Mouse (Mus musculus): ENCODE results near the gene Abhd12b. TPM values are rescaled to one million over a fixed set of nuclear protein-coding genes. Genes with fewer than 3 reads are reported as not detected.
A peak's percentile ranks its signal among the peaks of the same experiment; 100 is the strongest.

Gene Abhd12b
- polyA plus RNA-seq, 1 experiment from 2014 or later, result 1.6 TPM

GRCm38 (mm10) chr12:70117146-70117545 is 36.8 kb upstream of the Abhd12b start:
- Histone ChIP-seq H3K9ac (ENCODE audit: low read length) (no peak overlapping the region), H3K36me3 (ENCODE audit: control insufficient read depth, insufficient read depth, low read length) (no peaks in the 10 kb centered on the region), H3K9me3 (ENCODE audit: control insufficient read depth, low read length) (no peaks in the 10 kb centered on the region), H3K4me1 (replicated peaks; ENCODE audit: control insufficient read depth, insufficient read depth) (no peaks in the 10 kb centered on the region), H3K4me2 (replicated peaks; ENCODE audit: low read depth) (no peak overlapping the region), H3K27ac (replicated peaks) (no peak overlapping the region), H3K27me3 (ENCODE audit: control insufficient read depth, insufficient read depth, low read length) (no peaks in the 10 kb centered on the region), H3K4me3 (ENCODE audit: low read depth, low read length) (no peak overlapping the region)
- ATAC-seq (ENCODE audit: low FRiP score, low TSS enrichment) (no peak), DNase-seq (ENCODE audit: low spot score) (no peak)
- WGBS, result 64% methylated on average over 10 of the region's 10 CpGs
- TF ChIP-seq EP300 (optimal IDR thresholded peaks at IDR 0.05), result no peak
- no peak for TF ChIP-seq CTCF (IDR thresholded peaks at IDR 0.05; ENCODE audit: low read depth)

- Histone ChIP-seq H3K9me3 (ENCODE audit: control insufficient read depth, low read length) (no peaks in the 10 kb centered on the region), H3K4me3 (ENCODE audit: low read depth, low read length) (no peak overlapping the region), H3K4me1 (replicated peaks; ENCODE audit: control insufficient read depth, insufficient read depth) (no peaks in the 10 kb centered on the region), H3K27me3 (ENCODE audit: control insufficient read depth, insufficient read depth, low read length) (no peaks in the 10 kb centered on the region), H3K36me3 (ENCODE audit: control insufficient read depth, insufficient read depth, low read length) (no peaks in the 10 kb centered on the region), H3K4me2 (replicated peaks; ENCODE audit: low read depth) (no peak overlapping the region), H3K27ac (replicated peaks) (no peak overlapping the region), H3K9ac (ENCODE audit: low read length) (no peak overlapping the region)
- ATAC-seq (ENCODE audit: low FRiP score, low TSS enrichment), result no peak
- WGBS, result 79% methylated on average over 10 of the region's 10 CpGs
- DNase-seq (ENCODE audit: low spot score), result no peak
- peak; percentile 41; the same call in 1 of the 2 replicates for TF ChIP-seq CTCF (IDR thresholded peaks at IDR 0.05; ENCODE audit: low read depth)
- no peak for TF ChIP-seq EP300 (optimal IDR thresholded peaks at IDR 0.05)
These were observed 35.1 kb upstream of the Abhd12b start for GRCm38 (mm10) chr12:70118721-70119345.

DNA sequence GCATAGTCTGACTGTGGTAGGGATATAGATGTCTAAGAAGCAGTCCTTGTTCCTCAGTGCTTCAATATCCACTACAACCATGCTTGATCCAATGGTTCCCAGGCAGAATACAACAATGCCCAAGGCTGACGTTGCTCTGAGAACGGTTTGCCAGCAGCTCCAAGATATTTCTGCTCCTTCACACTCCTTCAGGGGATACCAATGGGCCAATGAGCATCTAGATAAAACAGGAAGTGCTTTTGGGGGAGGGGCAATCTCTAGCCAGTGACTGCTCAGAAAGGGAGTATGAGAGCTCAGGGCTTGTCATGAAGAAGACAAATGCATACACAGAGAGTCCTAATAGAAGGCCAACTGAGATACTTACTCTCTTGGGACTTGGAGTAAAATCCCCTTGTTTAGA is 34.4 kb upstream of the Abhd12b start:
- Histone ChIP-seq H3K27me3 (ENCODE audit: control insufficient read depth, insufficient read depth, low read length) (no peaks in the 10 kb centered on the region), H3K9ac (ENCODE audit: low read length) (no peak overlapping the region), H3K9me3 (ENCODE audit: control insufficient read depth, low read length) (no peaks in the 10 kb centered on the region), H3K36me3 (ENCODE audit: control insufficient read depth, insufficient read depth, low read length) (no peaks in the 10 kb centered on the region), H3K4me2 (replicated peaks; ENCODE audit: low read depth) (no peak overlapping the region), H3K27ac (replicated peaks) (no peak overlapping the region), H3K4me3 (ENCODE audit: low read depth, low read length) (no peak overlapping the region), H3K4me1 (replicated peaks; ENCODE audit: control insufficient read depth, insufficient read depth) (no peaks in the 10 kb centered on the region)
- TF ChIP-seq CTCF (IDR thresholded peaks at IDR 0.05; ENCODE audit: low read depth) (no peak), EP300 (optimal IDR thresholded peaks at IDR 0.05) (no peak)
- ATAC-seq (ENCODE audit: low FRiP score, low TSS enrichment), result no peak
- DNase-seq (ENCODE audit: low spot score), result no peak
- WGBS, result 36% methylated on average over 2 of the region's 2 CpGs

DNA sequence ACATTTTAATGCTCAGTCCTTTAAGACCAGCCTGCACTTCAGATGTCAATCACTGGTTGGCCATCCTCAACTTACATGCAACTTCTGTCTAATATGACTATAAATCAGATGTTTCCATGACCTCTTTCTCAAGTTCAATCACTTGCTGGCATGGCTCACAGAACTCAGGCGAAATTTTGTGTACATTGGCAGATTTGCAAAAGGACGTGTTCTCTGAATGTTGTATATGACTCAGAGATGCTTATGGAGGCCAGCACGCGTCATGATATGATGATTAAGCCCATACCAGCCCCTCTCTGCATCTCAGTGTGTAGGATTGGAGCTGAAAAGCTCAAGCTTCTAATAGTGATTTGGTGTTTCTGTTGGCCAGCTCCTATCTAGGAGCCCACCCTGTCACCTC is 27.3 kb upstream of the Abhd12b start:
- Histone ChIP-seq H3K4me1 (replicated peaks; ENCODE audit: control insufficient read depth, insufficient read depth) (no peaks in the 10 kb centered on the region), H3K9me3 (ENCODE audit: control insufficient read depth, low read length) (no peaks in the 10 kb centered on the region), H3K36me3 (ENCODE audit: control insufficient read depth, insufficient read depth, low read length) (no peaks in the 10 kb centered on the region), H3K4me2 (replicated peaks; ENCODE audit: low read depth) (no peak overlapping the region), H3K27me3 (ENCODE audit: control insufficient read depth, insufficient read depth, low read length) (no peaks in the 10 kb centered on the region), H3K27ac (replicated peaks) (no peak overlapping the region), H3K4me3 (ENCODE audit: low read depth, low read length) (no peak overlapping the region), H3K9ac (ENCODE audit: low read length) (no peak overlapping the region)
- no peak for ATAC-seq (ENCODE audit: low FRiP score, low TSS enrichment)
- 51% methylated on average over 4 of the region's 4 CpGs for WGBS
- TF ChIP-seq EP300 (optimal IDR thresholded peaks at IDR 0.05) (no peak), CTCF (IDR thresholded peaks at IDR 0.05; ENCODE audit: low read depth) (no peak)
- DNase-seq (ENCODE audit: low spot score), result no peak

- H3K4me2 ChIP-seq (replicated peaks; ENCODE audit: low read depth), result no peak overlapping the region
- no peak for ATAC-seq (ENCODE audit: low FRiP score, low TSS enrichment)
- H3K27ac ChIP-seq (replicated peaks), result no peak overlapping the region
- no peak overlapping the region for H3K4me3 ChIP-seq (ENCODE audit: low read depth, low read length)
- 39% methylated on average over 5 of the region's 5 CpGs for WGBS
- H3K27me3 ChIP-seq (ENCODE audit: control insufficient read depth, insufficient read depth, low read length), result no peaks in the 10 kb centered on the region
- H3K36me3 ChIP-seq (ENCODE audit: control insufficient read depth, insufficient read depth, low read length), result no peaks in the 10 kb centered on the region
- H3K4me1 ChIP-seq (replicated peaks; ENCODE audit: control insufficient read depth, insufficient read depth), result no peaks in the 10 kb centered on the region
- no peak for DNase-seq (ENCODE audit: low spot score)
- no peak overlapping the region for H3K9ac ChIP-seq (ENCODE audit: low read length)
- TF ChIP-seq CTCF (IDR thresholded peaks at IDR 0.05; ENCODE audit: low read depth) (peak; percentile 48), EP300 (optimal IDR thresholded peaks at IDR 0.05) (no peak)
- H3K9me3 ChIP-seq (ENCODE audit: control insufficient read depth, low read length), result no peaks in the 10 kb centered on the region
These were observed 24.8 kb upstream of the Abhd12b start for GRCm38 (mm10) chr12:70129105-70129504.

DNA sequence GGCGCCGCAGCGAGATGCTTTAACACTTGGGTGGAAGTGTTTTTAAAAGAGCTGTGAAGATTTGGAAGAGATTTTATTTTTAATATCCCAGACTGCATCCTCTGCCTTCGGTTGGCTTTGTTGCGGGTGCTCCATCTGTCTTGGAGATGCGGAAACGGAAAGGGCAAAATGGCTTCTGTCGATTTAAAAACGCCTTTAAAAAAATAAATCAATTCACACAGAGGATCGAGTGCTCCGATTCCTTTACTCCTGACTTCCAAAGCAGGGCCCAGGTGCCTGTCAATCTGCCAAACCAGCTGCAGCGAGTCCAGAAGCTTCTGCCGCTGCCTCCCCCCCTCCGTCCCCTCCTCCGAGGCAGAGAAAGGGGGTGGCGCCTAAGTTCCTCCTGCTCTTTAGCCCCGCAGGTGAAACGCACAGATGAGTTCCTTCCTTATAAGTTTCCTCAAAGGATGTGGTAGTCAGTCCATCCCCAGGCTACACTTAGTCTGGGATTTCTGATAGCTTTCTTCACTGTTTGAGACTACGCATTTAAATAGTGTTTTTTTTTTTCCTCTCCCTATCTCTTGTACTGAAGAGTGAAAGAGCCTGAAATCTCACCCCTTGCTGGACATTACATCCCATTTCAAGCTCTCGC is 22.8 kb upstream of the Abhd12b start:
- Histone ChIP-seq H3K36me3 (ENCODE audit: control insufficient read depth, insufficient read depth, low read length) (no peaks in the 10 kb centered on the region), H3K4me2 (replicated peaks; ENCODE audit: low read depth) (peak overlapping the region; percentile 45), H3K9me3 (ENCODE audit: control insufficient read depth, low read length) (no peaks in the 10 kb centered on the region), H3K4me3 (ENCODE audit: low read depth, low read length) (peak overlapping the region; percentile 37), H3K27ac (replicated peaks) (no peak overlapping the region), H3K27me3 (ENCODE audit: control insufficient read depth, insufficient read depth, low read length) (no peaks in the 10 kb centered on the region), H3K4me1 (replicated peaks; ENCODE audit: control insufficient read depth, insufficient read depth) (no peaks in the 10 kb centered on the region), H3K9ac (ENCODE audit: low read length) (peak overlapping the region; percentile 57)
- no peak for ATAC-seq (ENCODE audit: low FRiP score, low TSS enrichment)
- DNase-seq (ENCODE audit: low spot score), result no peak
- TF ChIP-seq EP300 (optimal IDR thresholded peaks at IDR 0.05) (no peak), CTCF (IDR thresholded peaks at IDR 0.05; ENCODE audit: low read depth) (no peak)
- 33% methylated on average over 20 of the region's 20 CpGs for WGBS

All from stomach, postnatal 0 days (tissue).